Mouse (Mus musculus) testis, postnatal 14 days (tissue): ENCODE results near the gene Skor1.

Experiments used
- DNase-seq: peaks from one replicate; pipeline ENCODE4 v3.0.0; 2021; ENCODE audit warnings: low spot score

Skor1 gene

DNA sequence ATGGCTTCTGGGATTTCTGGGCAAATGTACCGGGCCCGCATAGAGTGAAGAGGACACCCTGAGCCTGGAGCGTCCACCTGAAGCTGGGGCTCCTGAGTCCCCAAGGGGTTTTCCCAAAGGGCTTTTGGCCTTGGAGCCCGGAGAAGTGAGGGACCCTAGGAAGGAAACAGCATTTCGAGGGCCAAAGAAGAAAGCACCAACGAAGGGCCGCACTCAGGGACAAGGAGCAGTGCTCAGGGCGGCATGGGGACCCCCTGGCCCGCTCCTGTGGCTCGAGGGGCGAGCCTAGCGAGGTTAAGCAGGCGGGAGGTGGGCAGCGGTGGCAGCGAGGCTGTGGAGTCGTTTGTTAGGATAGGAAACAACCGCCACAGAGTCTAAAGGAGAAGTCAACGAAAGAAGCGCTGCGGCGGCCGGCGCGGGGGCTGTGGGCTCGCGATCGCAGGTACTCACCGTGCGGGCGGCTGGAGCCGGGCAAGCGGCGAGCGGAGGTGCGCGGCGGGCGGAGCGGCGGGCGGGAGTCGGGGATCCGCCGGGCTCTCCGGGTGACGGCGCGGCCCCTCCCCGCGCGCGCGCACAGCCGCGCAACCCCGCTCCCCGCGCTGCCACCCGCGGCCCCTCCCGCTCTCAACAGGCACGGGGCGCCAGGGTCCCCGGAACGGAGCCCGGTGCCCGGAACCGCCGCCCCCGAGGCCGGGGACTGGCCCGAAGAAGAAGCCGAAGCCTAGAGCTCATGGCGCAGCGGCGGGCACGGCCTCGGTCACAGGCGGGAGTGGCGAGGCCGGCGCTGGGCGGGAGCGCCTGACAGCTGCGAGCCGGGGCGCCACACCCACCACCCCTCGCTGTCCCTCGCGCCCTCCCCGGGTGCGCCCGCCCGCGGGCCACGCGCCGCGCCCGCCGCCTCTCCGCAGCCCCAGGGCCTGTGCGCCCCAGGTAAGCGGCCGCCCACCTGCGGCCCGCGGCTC is at the start of gene Skor1:
Gene Skor1, minus strand, starts transcription at position 552 of the 962 bp plus-strand sequence.
- DNase-seq, result no peak

- no peak for DNase-seq
Observed at GRCm38 (mm10) chr9:63197252-63197651, 48.5 kb upstream of the Skor1 start.

DNA sequence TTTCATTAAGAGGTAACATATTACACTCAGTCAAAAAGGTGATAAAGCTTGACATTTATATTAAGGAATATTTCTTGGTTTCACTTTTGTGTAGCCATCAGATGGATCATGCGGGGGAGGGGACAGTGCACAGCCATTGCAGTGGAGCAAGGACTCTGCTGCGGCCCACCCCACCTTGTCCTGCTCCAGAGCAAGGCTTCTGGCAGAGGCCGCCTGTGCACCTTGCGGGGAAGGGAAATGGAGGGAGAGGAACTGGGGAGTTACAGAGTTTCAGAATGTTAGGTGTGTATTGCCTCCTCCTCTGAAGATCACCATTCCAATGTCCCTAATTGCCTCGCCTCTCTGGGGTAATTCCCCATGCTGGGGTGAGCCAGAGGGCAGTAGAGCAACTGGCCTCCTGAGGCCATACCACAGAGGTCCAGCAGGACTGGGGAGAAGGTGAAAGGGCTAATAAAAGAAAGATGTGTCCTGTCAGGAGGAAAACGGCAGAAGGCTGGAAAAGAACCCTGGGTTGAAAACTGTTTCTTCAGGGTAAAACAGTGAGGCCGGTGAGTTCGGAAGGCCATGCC is 47.4 kb upstream of the Skor1 start:
- no peak for DNase-seq

DNA sequence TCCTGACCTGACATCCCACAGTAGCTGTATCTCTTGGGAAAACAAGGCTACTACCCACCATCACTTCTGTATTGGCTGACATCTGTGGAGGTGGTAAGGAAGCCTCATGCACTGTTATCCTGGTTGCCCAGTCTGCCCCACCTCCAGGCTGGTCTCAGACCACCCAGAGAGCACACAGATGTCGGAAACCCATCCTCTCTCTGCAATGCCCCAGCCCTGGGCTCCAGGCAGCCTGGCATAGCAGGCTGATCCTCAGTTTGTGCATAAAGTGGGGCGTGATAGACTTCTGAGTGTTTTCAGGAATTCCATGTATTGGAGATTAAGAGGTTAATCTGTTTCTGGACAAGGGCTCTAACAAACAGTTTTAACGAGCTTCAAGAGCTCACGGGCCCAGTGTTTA is 46.8 kb upstream of the Skor1 start:
- DNase-seq, result no peak

GRCm38 (mm10) chr9:63194791-63195190 is 46.0 kb upstream of the Skor1 start:
- DNase-seq, result no peak

DNA sequence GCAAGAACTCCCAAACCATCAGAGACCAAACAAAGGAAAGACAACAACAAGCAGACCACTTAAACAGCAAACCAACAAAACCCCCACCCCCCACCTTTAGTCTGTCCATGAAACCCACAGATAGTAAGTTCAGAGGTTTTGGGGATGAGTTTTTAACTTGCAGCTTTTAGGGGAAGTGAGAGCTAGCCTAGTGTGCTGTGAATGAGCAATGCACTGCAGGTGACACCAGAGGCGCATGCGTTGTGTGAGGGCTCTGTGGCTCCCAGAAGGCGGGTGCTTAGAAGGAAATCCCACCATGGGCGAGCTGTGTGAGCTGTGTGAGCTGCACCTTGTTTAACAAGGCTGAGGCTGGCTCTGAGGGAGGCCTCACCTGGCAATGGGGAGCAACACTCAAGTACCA is 44.0 kb upstream of the Skor1 start:
- DNase-seq, result no peak

GRCm38 (mm10) chr9:63187310-63187709 is 38.5 kb upstream of the Skor1 start:
- no peak for DNase-seq

DNA sequence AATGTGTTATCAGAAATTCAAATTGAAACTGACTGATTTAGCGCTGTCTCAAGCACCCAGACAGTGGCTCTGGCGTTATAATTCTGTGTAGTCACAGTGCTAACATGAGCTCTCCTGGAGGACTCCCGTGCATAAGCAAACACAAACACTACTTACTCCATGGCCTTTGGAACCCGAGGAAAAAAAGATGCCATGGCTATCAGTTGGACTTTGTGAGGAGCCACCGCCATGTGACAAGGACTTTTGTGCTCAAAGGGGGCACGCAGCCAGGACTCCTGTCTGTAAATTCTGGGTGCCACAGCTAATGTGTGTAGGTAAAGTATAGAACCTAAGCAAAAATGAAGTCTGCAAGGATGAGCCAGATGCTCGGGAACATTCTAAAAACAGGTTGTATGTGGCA is 36.5 kb upstream of the Skor1 start:
- DNase-seq, result no peak

- DNase-seq, result no peak
Observed at GRCm38 (mm10) chr9:63183864-63184263, 35.1 kb upstream of the Skor1 start.

DNA sequence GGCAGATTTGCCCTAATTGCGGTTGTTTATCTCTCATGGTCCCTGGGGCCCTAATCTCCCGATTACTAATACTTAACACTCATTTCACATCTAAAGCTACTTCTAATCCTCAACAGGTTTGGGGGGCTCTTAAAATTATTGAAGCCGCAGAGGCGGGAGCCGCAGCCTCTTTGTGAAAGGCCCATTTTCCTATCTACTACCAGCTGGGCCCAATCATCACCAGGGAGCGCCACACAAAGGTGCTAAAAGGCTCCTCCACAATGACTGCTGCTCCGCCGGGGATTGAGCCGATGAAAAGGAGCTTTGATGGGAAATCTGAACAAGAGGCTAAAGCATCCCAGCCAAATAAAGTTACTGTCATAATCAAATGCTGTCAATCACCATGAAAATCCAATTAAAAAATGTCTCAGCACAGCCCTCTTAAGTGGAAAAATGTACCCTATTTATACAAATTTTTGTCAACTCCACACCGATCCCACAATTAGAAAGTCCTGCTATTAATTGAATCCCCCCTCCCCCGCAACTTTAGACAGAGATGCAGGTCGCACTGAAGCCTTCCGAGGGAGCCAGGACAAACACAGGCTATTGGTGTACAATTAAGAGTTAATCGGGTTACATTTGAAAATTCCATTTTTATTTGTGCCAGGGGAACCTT is 33.7 kb upstream of the Skor1 start:
- DNase-seq, result no peak

DNA sequence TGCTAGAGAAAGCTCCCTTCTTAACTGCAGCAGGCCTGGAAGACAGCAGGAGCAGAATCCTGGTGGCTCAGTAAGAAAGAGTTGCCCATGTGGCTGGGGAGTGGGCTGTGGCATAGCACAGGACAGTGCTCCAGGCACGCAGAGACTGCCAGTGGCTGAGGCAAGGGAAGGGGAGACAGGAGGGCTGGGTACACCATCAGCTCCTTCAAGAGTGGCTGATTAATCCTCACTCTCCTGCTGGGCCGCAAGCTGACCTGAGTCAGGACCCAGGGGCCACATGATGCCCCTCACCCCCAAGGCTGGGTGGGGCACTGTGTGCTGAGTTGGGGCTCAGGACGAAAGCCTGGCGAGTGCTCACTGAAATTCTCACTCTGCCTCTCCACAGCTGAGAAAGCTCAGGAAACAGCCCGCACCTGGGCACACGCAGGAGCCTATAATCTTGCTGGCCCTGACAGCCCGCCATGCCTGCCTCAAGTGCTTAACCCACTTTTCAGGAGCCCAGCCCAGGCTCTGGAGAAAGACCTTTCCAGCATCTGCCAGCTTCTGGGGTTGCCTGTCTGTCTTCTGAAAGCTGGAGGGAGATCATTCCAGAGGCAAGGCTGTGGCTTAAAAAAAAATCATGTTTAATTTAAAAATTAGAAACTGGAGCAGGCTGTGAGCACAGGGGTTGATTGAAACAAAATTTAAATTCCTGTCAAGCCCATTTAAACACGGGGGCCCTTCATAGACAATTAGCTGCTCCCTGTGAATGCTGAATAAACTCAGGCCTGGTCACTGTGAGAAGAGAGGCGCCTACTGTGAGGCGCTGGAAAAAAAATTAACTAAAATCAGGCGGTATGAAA is 32.8 kb upstream of the Skor1 start:
- no peak for DNase-seq

DNA sequence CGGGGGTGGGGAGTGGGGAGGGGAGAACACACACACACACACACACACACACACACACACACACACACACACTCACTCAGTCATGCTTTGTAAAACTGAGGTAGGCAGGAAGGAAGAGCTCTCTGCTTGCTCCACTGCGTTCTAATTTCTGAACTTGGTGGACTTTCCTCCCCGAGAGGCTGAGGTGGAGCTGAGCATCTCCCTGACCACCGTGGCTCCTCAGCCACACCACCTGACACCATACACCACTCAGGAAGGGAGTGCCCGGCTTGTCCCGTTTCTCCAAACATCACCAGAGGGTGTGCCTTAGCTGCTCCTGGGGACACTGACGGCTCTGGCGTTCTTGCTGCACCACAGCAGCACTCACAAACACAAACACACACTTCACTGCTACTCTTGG is 29.5 kb upstream of the Skor1 start:
- no peak for DNase-seq

DNA sequence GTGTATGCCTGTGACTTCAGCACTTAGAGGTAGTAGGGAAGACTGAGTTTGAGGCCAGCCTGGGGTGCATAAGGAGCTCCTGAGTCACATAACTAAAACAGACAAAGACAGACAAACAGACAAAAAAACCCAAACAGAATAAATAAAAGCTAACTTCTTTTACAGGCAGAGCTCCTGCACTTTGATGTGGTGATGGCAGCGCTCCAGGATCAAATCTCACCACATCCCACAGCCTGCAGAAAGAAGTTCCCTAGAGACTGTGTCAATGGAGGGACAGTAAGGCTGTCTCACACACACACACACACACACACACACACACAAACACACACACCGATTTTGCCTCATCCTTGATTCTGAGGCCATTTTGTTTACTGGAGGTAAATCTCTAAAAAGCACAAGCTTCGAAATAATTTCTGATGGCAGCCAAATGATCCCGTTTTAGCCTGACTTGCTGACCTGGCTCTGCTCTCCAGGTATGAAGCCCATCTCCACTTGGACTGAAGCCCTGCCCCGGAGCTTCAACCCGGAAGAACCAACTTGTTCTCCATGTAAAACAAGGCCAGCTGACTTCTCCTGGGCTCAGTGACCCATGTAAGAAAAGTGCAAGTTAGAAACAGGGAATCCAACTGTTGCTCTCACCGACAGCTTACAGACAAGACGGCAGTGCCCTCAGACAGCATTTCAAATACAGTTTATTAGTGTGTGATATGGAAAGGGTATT is 25.4 kb upstream of the Skor1 start:
- no peak for DNase-seq

DNA sequence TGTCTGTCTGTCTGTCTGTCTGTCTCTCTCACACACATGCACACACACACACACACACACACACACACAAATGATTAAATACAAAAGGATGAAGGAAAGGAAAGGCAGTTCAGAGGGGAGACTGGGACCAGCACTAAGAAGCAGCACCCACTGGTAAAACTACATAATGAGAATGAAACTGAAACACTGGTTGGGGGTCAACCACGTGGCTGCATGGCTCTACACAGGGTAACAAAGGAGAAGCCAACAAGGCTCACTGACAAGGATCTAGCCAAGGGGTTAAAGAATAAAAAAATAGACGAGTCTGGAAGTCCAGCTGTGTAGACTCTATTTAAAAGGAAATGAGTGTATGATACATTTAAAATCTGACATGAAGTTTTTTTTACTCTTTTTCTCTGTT is 23.2 kb upstream of the Skor1 start:
- DNase-seq, result no peak

- no peak for DNase-seq
Observed at GRCm38 (mm10) chr9:63169127-63169526, 20.4 kb upstream of the Skor1 start.

DNA sequence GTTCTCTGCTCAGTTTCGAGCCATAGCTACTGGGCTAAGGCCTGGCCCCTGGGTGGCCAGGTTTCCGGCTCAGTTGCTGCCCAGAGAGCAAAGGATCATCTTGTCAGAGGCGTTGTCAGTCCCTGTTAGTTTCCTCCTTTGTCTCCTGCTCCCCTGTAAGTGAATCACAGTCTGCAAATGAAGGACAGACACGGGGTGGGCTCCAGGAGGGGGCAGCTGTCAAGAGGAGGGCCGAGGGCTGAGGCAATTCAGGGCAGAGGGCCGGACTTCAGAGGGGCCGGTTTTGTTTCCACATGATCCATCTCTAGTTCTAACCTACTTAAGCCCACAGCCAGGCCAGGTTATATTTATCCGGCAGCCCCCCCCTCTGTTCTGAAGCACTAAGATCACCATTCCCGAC is 16.3 kb upstream of the Skor1 start:
- no peak for DNase-seq

GRCm38 (mm10) chr9:63163756-63164155 is 15.0 kb upstream of the Skor1 start:
- no peak for DNase-seq

DNA sequence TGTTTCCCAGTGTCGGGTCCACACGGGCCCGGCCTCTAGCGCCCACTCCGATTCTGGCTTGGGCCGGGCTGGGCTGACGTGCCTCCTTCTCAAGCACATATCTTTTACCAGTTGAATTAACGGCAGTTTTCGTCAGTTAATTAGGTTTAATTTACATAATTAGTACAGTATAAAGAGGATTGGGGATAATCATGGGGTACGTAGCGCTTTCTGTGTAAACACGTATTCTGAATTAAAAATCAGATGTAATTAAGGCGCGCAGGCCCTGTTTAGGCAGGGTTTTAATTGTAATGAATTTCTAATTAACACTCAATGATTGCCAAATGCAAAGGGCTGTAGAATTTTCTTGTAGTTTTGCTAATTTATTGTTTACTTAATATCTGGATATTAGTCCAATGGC is 3.2 kb upstream of the Skor1 start:
- no peak for DNase-seq

DNA sequence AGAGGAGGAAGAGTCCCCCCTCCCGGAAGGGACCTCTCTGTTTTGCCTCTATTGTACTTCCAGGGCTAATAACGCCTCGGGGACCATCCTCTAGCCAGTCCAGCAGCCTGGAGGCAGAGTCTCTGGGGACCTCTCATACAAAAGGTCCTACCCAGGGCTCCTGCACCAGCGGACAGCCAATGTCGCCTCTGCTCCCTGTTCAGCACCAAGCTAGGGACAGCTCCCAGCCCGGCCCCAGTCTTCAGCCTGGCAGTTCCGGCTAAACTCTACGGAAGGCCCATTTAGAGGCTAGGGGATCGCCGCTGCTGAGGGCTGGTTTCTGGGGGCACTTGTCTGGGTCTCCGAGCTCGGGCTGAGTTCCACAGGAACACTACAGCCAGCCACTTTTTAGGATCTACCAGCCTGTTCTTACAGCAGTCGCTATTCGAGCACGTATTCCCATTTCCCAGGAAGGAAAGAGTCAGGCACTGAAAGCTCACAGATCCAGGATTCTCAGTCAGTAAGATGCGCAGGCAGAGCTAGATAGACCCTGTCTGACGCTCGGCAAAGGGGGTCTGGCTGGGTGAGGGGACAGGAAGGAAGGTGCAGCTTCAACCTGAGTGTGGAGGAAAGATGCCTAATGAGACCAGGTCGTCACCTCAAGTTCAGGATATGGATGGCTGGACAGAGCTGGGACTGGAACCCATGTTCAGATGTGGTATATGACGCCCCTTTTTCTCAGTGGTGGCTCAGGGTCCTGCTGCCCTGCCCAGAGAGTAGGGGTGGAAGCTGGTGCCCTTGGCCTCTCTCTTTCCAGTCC is 2.5 kb upstream of the Skor1 start:
- peak; percentile 66 for DNase-seq

- DNase-seq, result no peak
Observed at GRCm38 (mm10) chr9:63150086-63150800, 1.5 kb upstream of the Skor1 start.
